ENCODE assay signal across 14 mouse cellular contexts in genomic region chr3:126659235-126659634, GRCm38 (mm10).
DNase-seq lines count a peak whose midpoint lies in the region; ATAC-seq and TF ChIP-seq lines count a peak whose summit lies in the region.
"Had no signal": no experiment of that assay in that cellular context is flagged by ENCODE, and none has a peak within 500 bp of the region (broad histone marks: within the 10 kb centered on the region; RNA-seq: fewer than 3 reads in every experiment).

No protein-coding gene starts in this region.

- peak overlapping the region; percentile 82 to 90 for H3K27ac ChIP-seq in heart, embryonic 14.5 days (replicated peaks in 1 of 2; ENCODE audit: control insufficient read depth in 1 of 2, insufficient read depth in 1 of 2, low read depth in 2 of 2, low read length in 2 of 2)
- 0 out of 2 replicates have a peak overlapping the region, but pooled peaks have one; percentile 19 for H3K27ac ChIP-seq in limb, embryonic 12.5 days
- H3K27ac ChIP-seq in limb, embryonic 10.5 days: no peak overlapping the region
- H3K27ac ChIP-seq in embryonic fibroblast, embryonic 13.5 days (ENCODE audit: insufficient read depth, low read length): peak overlapping the region; percentile 82
- H3K27ac ChIP-seq: midbrain, embryonic 12.5 days had no signal

- WGBS in heart, embryonic 14.5 days: 53% methylated on average over 8 of the region's 8 CpGs
- 73% methylated on average over 8 of the region's 8 CpGs for WGBS in limb, embryonic 12.5 days
- 88% methylated on average over 8 of the region's 8 CpGs for WGBS in limb, embryonic 10.5 days

- H3K9ac ChIP-seq in heart, embryonic 14.5 days (ENCODE audit: low read length): peak overlapping the region; percentile 54
- H3K9ac ChIP-seq in limb, embryonic 12.5 days (replicated peaks): no peak overlapping the region
- H3K9ac ChIP-seq: liver, postnatal 0 days; midbrain, embryonic 12.5 days had no signal

- H3K4me2 ChIP-seq in heart, embryonic 14.5 days (ENCODE audit: low read length): peak overlapping the region; percentile 47
- H3K4me2 ChIP-seq in limb, embryonic 12.5 days: no peak overlapping the region
- H3K4me2 ChIP-seq in myocyte (ENCODE audit: low read depth): peak overlapping the region; percentile 63
- H3K4me2 ChIP-seq: midbrain, embryonic 12.5 days had no signal

- H3ac ChIP-seq in myocyte (ENCODE audit: control insufficient read depth, insufficient read length): no peak overlapping the region

- no peak for DNase-seq in heart, adult 18-20 months
- DNase-seq in limb, embryonic 10.5 days (ENCODE audit: low spot score): no peak
- no peak for DNase-seq in layer of hippocampus, adult 8-10 months (ENCODE audit: low spot score in 2 of 2)
- DNase-seq: liver; liver, postnatal 0 days; thymus, postnatal 36 days had no signal

- H3K36me3 ChIP-seq in heart, embryonic 14.5 days (ENCODE audit: control insufficient read depth, insufficient read depth, low read length): no peaks in the 10 kb centered on the region
- no peaks in the 10 kb centered on the region for H3K36me3 ChIP-seq in limb, embryonic 12.5 days
- no peaks in the 10 kb centered on the region for H3K36me3 ChIP-seq in limb, embryonic 10.5 days
- H3K36me3 ChIP-seq in myocyte (ENCODE audit: control insufficient read depth, insufficient read depth): no peaks in the 10 kb centered on the region
- H3K36me3 ChIP-seq: midbrain, embryonic 12.5 days had no signal

- ATAC-seq in heart, embryonic 14.5 days (ENCODE audit: insufficient number of reproducible peaks, insufficient read depth, low FRiP score, low read depth): no peak
- no peak for ATAC-seq in limb, embryonic 12.5 days (ENCODE audit: insufficient number of reproducible peaks, insufficient read depth, low FRiP score, low TSS enrichment, low read depth)
- ATAC-seq: CD4-positive, CD25-positive, alpha-beta regulatory T cell, adult 4 months; forebrain, embryonic 14.5 days; liver, postnatal 0 days had no signal

- H3K79me2 ChIP-seq in myocyte (ENCODE audit: control insufficient read depth, insufficient read depth): peaks cover 77% of the 10 kb centered on the region

- H3K4me1 ChIP-seq in heart, embryonic 14.5 days (ENCODE audit: control insufficient read depth in 2 of 2, insufficient read depth in 2 of 2, low read length in 2 of 2): peaks cover 26 to 59% of the 10 kb centered on the region in 2 experiments
- peaks cover 15% of the 10 kb centered on the region for H3K4me1 ChIP-seq in limb, embryonic 12.5 days (replicated peaks)
- peaks cover 18% of the 10 kb centered on the region for H3K4me1 ChIP-seq in limb, embryonic 10.5 days
- peaks cover 29% of the 10 kb centered on the region for H3K4me1 ChIP-seq in embryonic fibroblast, embryonic 13.5 days (ENCODE audit: control insufficient read depth, insufficient read depth, low read length)
- H3K4me1 ChIP-seq: midbrain, embryonic 12.5 days had no signal

- peak overlapping the region in 1 of 2 experiments; percentile 2; a peak in 1 of 4 replicates for H3K4me3 ChIP-seq in heart, embryonic 14.5 days (ENCODE audit: control insufficient read depth in 1 of 2, insufficient read depth in 1 of 2, low read depth in 1 of 2, low read length in 2 of 2)
- H3K4me3 ChIP-seq in limb, embryonic 12.5 days (replicated peaks): no peak overlapping the region
- H3K4me3 ChIP-seq in limb, embryonic 10.5 days: no peak overlapping the region
- no peak overlapping the region for H3K4me3 ChIP-seq in embryonic fibroblast, embryonic 13.5 days (ENCODE audit: insufficient read depth, low read length)
- H3K4me3 ChIP-seq in myocyte: no peak overlapping the region
- H3K4me3 ChIP-seq: erythroblast, embryonic 14.5 days; midbrain, embryonic 12.5 days had no signal

- no peak for TF ChIP-seq POLR2A in embryonic fibroblast, embryonic 13.5 days (IDR thresholded peaks at IDR 0.05; ENCODE audit: low read depth, low read length)
- TF ChIP-seq POLR2A in myocyte (IDR thresholded peaks at IDR 0.05; ENCODE audit: insufficient read length, low read depth): no peak

- no peak for TF ChIP-seq CTCF in embryonic fibroblast, embryonic 13.5 days (IDR thresholded peaks at IDR 0.05; ENCODE audit: borderline replicate concordance, insufficient read depth, low read length)

- no peaks in the 10 kb centered on the region for H3K27me3 ChIP-seq in heart, embryonic 14.5 days (ENCODE audit: control insufficient read depth, insufficient read depth, low read length)
- H3K27me3 ChIP-seq in limb, embryonic 12.5 days: no peaks in the 10 kb centered on the region
- no peaks in the 10 kb centered on the region for H3K27me3 ChIP-seq in limb, embryonic 10.5 days (ENCODE audit: low read depth, poor library complexity, severe bottlenecking)
- H3K27me3 ChIP-seq in myocyte (ENCODE audit: control insufficient read depth, insufficient read depth, insufficient read length): no peaks in the 10 kb centered on the region
- H3K27me3 ChIP-seq: midbrain, embryonic 12.5 days had no signal

- H3K9me3 ChIP-seq in heart, embryonic 14.5 days (ENCODE audit: control insufficient read depth, low read length): no peaks in the 10 kb centered on the region
- H3K9me3 ChIP-seq in limb, embryonic 12.5 days: no peaks in the 10 kb centered on the region
- H3K9me3 ChIP-seq in limb, embryonic 10.5 days (replicated peaks): no peaks in the 10 kb centered on the region
- H3K9me3 ChIP-seq: midbrain, embryonic 12.5 days had no signal

TF ChIP-seq in myocyte, 11 proteins besides CTCF, POLR2A, EP300 and RAD21:
- TF ChIP-seq MAX (IDR thresholded peaks at IDR 0.05; ENCODE audit: low read depth) (no peak), SRF (IDR thresholded peaks at IDR 0.05; ENCODE audit: control insufficient read depth, insufficient read length, low read depth) (no peak)
